Mouse (Mus musculus): ENCODE results near the gene Stx18. TPM values are rescaled to one million over a fixed set of nuclear protein-coding genes. Genes with fewer than 3 reads are reported as not detected.

Gene Stx18
- polyA plus RNA-seq (2014; fragmentation: Nextera tagmentation; extraction: Ambion mirVana) = 42.2 and 47.6 TPM in 2 replicates

DNA sequence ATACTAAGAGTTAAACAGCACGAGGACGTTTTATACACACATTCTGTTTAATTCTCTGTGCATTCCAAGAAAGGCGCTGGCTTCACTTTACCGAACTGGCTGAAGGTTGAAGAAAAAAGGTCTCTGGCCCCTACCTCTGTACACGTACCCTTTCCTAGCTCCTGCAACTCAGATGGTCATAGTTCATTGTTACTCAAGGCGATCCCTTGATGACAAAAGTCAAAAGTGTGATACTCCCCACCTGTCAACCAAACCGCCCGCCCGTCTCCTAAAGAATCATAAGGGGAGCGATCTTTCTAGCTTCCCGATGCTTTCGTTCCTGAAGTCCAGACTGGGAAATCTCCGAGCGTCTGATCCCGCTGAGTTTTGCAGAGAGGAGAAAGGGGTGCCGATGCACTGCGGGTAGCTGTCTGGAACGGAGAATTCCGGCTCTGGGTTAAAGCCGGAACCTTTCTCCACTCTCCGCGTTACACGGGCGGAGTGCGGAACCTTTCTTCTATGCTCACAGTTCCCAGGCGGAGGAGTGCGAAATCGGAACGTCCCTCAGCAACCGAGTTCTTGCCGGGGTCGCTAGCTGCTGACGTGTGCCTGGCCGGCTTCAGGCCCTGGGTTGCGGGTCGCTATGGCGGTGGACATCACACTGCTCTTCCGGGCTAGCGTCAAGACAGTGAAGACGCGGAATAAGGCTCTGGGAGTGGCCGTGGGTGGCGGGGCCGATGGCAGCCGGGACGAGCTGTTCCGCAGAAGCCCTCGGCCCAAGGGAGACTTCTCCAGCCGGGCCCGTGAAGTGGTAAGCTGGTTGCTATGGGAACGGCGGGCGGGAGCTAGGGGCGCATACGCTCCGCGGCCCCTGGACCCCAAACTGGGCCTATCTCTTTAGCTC lies at the start of gene Stx18:
Stx18 (plus strand) TSS at position 33 of the 883 bp plus-strand sequence.
- Histone ChIP-seq H3K4me1 (ENCODE audit: control insufficient read depth, insufficient read depth, low read length) (no peaks in the 10 kb centered on the region), H3K27ac (ENCODE audit: low read length) (peak within 1 kb of the TSS; percentile 18; the same call in 1 of the 2 replicates)
- WGBS = under 1% methylated on average over 57 of the region's 57 CpGs

GRCm38 (mm10) chr5:37992346-37992745 lies 46.2 kb upstream of the Stx18 start:
- Histone ChIP-seq H3K9me3 (ENCODE audit: control insufficient read depth, low read depth, low read length) (no peaks in the 10 kb centered on the region), H3K36me3 (ENCODE audit: control insufficient read depth, insufficient read depth, low read length) (no peaks in the 10 kb centered on the region), H3K27me3 (ENCODE audit: control insufficient read depth, insufficient read depth, low read length) (no peaks in the 10 kb centered on the region), H3K4me2 (replicated peaks; ENCODE audit: low read depth, low read length) (no peak overlapping the region), H3K4me1 (ENCODE audit: control insufficient read depth, insufficient read depth, low read length) (no peaks in the 10 kb centered on the region), H3K27ac (ENCODE audit: low read length) (no peak overlapping the region), H3K9ac (replicated peaks; ENCODE audit: low read depth, low read length) (no peak overlapping the region), H3K4me3 (ENCODE audit: low read depth, low read length) (no peak overlapping the region)
- WGBS = 78% methylated on average over 5 of the region's 5 CpGs
- ATAC-seq (ENCODE audit: insufficient number of reproducible peaks, insufficient read depth, low FRiP score, low read depth) = no peak

More for the DNA sequence above, at the start of gene Stx18:
- peak within 1 kb of the TSS; percentile 87 for H3K9ac ChIP-seq (replicated peaks; ENCODE audit: low read depth, low read length)
- peak within 1 kb of the TSS; percentile 84 for H3K4me2 ChIP-seq (replicated peaks; ENCODE audit: low read depth, low read length)
- peak within 1 kb of the TSS; percentile 91 for H3K4me3 ChIP-seq (ENCODE audit: low read depth, low read length)
- peak; percentile 93 for ATAC-seq (ENCODE audit: insufficient number of reproducible peaks, insufficient read depth, low FRiP score, low read depth)
- H3K9me3 ChIP-seq (ENCODE audit: control insufficient read depth, low read depth, low read length) = no peaks in the 10 kb centered on the region
- no peaks in the 10 kb centered on the region; the same call in 1 of the 2 replicates for H3K36me3 ChIP-seq (ENCODE audit: control insufficient read depth, insufficient read depth, low read length)
- H3K27me3 ChIP-seq (ENCODE audit: control insufficient read depth, insufficient read depth, low read length) = no peaks in the 10 kb centered on the region

DNA sequence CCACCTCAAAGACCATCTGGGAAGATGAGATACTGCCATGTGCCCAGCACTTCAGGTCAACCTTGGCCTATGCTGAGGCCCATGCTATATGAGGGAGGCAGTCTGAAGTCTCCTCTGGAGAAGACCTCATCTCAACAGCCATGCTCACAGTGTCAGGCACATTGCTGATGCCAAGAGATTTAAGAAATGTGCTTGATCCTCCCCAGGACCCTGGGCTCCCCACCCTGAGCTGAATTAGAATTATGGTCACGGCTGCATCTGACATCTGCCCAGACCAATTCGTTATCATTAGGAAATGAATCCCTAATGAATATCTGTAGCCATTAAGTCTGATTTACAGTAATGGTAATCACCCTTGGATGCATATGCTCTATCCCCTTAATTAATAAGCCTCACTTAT lies 39.7 kb upstream of the Stx18 start:
- Histone ChIP-seq H3K27ac (ENCODE audit: low read length) (no peak overlapping the region), H3K36me3 (ENCODE audit: control insufficient read depth, insufficient read depth, low read length) (no peaks in the 10 kb centered on the region), H3K27me3 (ENCODE audit: control insufficient read depth, insufficient read depth, low read length) (no peaks in the 10 kb centered on the region), H3K9ac (replicated peaks; ENCODE audit: low read depth, low read length) (no peak overlapping the region), H3K9me3 (ENCODE audit: control insufficient read depth, low read depth, low read length) (no peaks in the 10 kb centered on the region), H3K4me1 (ENCODE audit: control insufficient read depth, insufficient read depth, low read length) (no peaks in the 10 kb centered on the region), H3K4me2 (replicated peaks; ENCODE audit: low read depth, low read length) (no peak overlapping the region), H3K4me3 (ENCODE audit: low read depth, low read length) (no peak overlapping the region)
- no peak for ATAC-seq (ENCODE audit: insufficient number of reproducible peaks, insufficient read depth, low FRiP score, low read depth)
- WGBS = 72% methylated on average over 2 of the region's 2 CpGs

- Histone ChIP-seq H3K4me2 (replicated peaks; ENCODE audit: low read depth, low read length) (no peak overlapping the region), H3K36me3 (ENCODE audit: control insufficient read depth, insufficient read depth, low read length) (no peaks in the 10 kb centered on the region), H3K4me3 (ENCODE audit: low read depth, low read length) (no peak overlapping the region), H3K27ac (ENCODE audit: low read length) (no peak overlapping the region), H3K27me3 (ENCODE audit: control insufficient read depth, insufficient read depth, low read length) (no peaks in the 10 kb centered on the region), H3K9me3 (ENCODE audit: control insufficient read depth, low read depth, low read length) (no peaks in the 10 kb centered on the region), H3K9ac (replicated peaks; ENCODE audit: low read depth, low read length) (no peak overlapping the region), H3K4me1 (ENCODE audit: control insufficient read depth, insufficient read depth, low read length) (no peaks in the 10 kb centered on the region)
- WGBS = 66% methylated on average over 4 of the region's 4 CpGs
- ATAC-seq (ENCODE audit: insufficient number of reproducible peaks, insufficient read depth, low FRiP score, low read depth) = no peak
These were observed 36.0 kb upstream of the Stx18 start for GRCm38 (mm10) chr5:38002573-38002972.

DNA sequence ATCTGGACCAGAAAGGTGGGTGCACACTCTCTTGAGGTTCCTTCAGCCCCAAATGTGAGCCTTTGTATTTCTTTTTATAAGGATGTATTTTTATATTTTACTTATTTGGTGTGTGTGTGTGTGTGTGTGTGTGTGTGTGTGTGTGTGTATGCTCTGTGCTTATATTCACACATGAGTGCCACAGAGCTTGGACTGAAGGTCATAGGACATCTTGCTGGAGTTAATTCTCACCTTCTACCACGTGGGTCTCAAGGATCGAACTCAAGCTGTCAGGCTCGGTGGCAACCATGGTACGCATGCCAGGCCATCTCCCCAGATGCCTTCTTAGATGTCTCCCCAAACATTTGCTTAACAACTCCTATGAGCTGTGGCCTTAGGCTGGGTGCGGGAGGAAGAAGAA lies 33.8 kb upstream of the Stx18 start:
- Histone ChIP-seq H3K9ac (replicated peaks; ENCODE audit: low read depth, low read length) (no peak overlapping the region), H3K4me3 (ENCODE audit: low read depth, low read length) (no peak overlapping the region), H3K4me2 (replicated peaks; ENCODE audit: low read depth, low read length) (no peak overlapping the region), H3K9me3 (ENCODE audit: control insufficient read depth, low read depth, low read length) (no peaks in the 10 kb centered on the region), H3K36me3 (ENCODE audit: control insufficient read depth, insufficient read depth, low read length) (no peaks in the 10 kb centered on the region), H3K27me3 (ENCODE audit: control insufficient read depth, insufficient read depth, low read length) (no peaks in the 10 kb centered on the region), H3K27ac (ENCODE audit: low read length) (no peak overlapping the region), H3K4me1 (ENCODE audit: control insufficient read depth, insufficient read depth, low read length) (no peaks in the 10 kb centered on the region)
- no peak for ATAC-seq (ENCODE audit: insufficient number of reproducible peaks, insufficient read depth, low FRiP score, low read depth)
- whole genome bisulfite sequencing = 79% methylated on average over 5 of the region's 5 CpGs

DNA sequence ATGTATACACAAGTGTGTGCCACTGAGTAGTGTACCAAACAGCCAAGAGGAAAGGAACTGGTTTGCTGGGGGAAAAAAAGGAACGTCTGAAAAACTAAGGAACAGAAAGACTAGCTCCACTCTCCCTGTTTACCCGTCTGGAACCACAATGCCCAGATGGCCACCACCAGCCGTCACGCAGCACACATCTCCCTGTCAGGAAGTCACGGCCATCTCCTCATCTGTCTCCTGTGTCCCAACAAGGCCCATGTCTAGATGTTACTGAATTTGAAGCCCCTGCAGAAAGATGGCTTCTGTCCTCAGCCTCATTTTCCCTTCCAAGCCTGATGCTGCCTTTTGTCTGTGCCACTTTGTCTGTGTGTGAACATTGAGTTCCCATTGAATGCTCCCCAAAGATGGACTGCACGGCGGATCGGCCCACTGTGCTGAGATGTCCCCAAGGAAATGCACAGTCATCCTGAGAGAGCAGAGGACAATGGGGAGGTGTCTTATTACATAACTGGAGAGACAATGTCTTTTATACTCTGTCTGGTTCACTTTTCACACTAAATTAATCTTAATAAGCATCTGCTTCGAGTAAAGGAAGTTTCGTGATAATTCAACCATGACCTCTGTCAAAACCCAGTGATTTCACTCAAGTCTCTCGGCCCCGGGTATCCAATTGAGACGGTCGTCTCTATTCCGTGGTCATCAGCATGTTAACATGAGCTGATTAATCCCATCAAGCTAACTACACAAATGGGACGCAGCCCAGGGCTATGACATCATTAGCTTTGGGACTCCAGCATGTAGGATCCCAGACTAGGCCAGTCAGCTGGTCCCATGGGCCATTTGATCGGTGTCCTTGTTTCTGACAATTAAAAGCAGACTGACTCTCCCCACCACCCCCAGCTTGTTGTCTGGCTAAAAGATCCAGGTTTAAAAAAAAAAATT lies 31.9 kb upstream of the Stx18 start:
- WGBS = 73% methylated on average over 17 of the region's 17 CpGs
- Histone ChIP-seq H3K27ac (ENCODE audit: low read length) (no peak overlapping the region), H3K36me3 (ENCODE audit: control insufficient read depth, insufficient read depth, low read length) (no peaks in the 10 kb centered on the region)

GRCm38 (mm10) chr5:38009071-38009470 lies 29.5 kb upstream of the Stx18 start:
- H3K4me2 ChIP-seq (replicated peaks; ENCODE audit: low read depth, low read length) = no peak overlapping the region
- WGBS = 83% methylated on average over 4 of the region's 4 CpGs
- no peaks in the 10 kb centered on the region for H3K36me3 ChIP-seq (ENCODE audit: control insufficient read depth, insufficient read depth, low read length)
- ATAC-seq (ENCODE audit: insufficient number of reproducible peaks, insufficient read depth, low FRiP score, low read depth) = no peak
- H3K4me1 ChIP-seq (ENCODE audit: control insufficient read depth, insufficient read depth, low read length) = no peaks in the 10 kb centered on the region
- H3K4me3 ChIP-seq (ENCODE audit: low read depth, low read length) = no peak overlapping the region
- no peaks in the 10 kb centered on the region for H3K9me3 ChIP-seq (ENCODE audit: control insufficient read depth, low read depth, low read length)
- no peak overlapping the region for H3K27ac ChIP-seq (ENCODE audit: low read length)
- no peak overlapping the region for H3K9ac ChIP-seq (replicated peaks; ENCODE audit: low read depth, low read length)
- H3K27me3 ChIP-seq (ENCODE audit: control insufficient read depth, insufficient read depth, low read length) = no peaks in the 10 kb centered on the region

More for the DNA sequence above, 31.9 kb upstream of the Stx18 start:
- ATAC-seq (ENCODE audit: insufficient number of reproducible peaks, insufficient read depth, low FRiP score, low read depth) = no peak
- no peaks in the 10 kb centered on the region for H3K4me1 ChIP-seq (ENCODE audit: control insufficient read depth, insufficient read depth, low read length)
- no peak overlapping the region for H3K9ac ChIP-seq (replicated peaks; ENCODE audit: low read depth, low read length)
- H3K27me3 ChIP-seq (ENCODE audit: control insufficient read depth, insufficient read depth, low read length) = no peaks in the 10 kb centered on the region
- H3K4me3 ChIP-seq (ENCODE audit: low read depth, low read length) = no peak overlapping the region
- H3K9me3 ChIP-seq (ENCODE audit: control insufficient read depth, low read depth, low read length) = no peaks in the 10 kb centered on the region
- H3K4me2 ChIP-seq (replicated peaks; ENCODE audit: low read depth, low read length) = no peak overlapping the region

- H3K27ac ChIP-seq (ENCODE audit: low read length) = no peak overlapping the region
- H3K4me1 ChIP-seq (ENCODE audit: control insufficient read depth, insufficient read depth, low read length) = no peaks in the 10 kb centered on the region
- no peaks in the 10 kb centered on the region for H3K36me3 ChIP-seq (ENCODE audit: control insufficient read depth, insufficient read depth, low read length)
- no peak overlapping the region for H3K9ac ChIP-seq (replicated peaks; ENCODE audit: low read depth, low read length)
- H3K4me2 ChIP-seq (replicated peaks; ENCODE audit: low read depth, low read length) = no peak overlapping the region
- no peak overlapping the region for H3K4me3 ChIP-seq (ENCODE audit: low read depth, low read length)
- 73% methylated on average over 3 of the region's 3 CpGs for WGBS
- H3K9me3 ChIP-seq (ENCODE audit: control insufficient read depth, low read depth, low read length) = no peaks in the 10 kb centered on the region
- H3K27me3 ChIP-seq (ENCODE audit: control insufficient read depth, insufficient read depth, low read length) = no peaks in the 10 kb centered on the region
- no peak for ATAC-seq (ENCODE audit: insufficient number of reproducible peaks, insufficient read depth, low FRiP score, low read depth)
These were observed 23.6 kb upstream of the Stx18 start for GRCm38 (mm10) chr5:38014916-38015315.

Measured in stomach, embryonic 14.5 days (tissue).